In genomic region chr17:57078336-57078735, GRCm38 (mm10) we compare ENCODE assay signal across 9 mouse cellular contexts. TPM values are rescaled to one million over a fixed set of nuclear protein-coding genes. Genes with fewer than 3 reads are reported as not detected.
DNase-seq lines count a peak whose midpoint lies in the region; ATAC-seq lines count a peak whose summit lies in the region.
"Had no signal": no experiment of that assay in that cellular context is flagged by ENCODE, and none has a peak within 500 bp of the region (broad histone marks: within the 10 kb centered on the region; RNA-seq: fewer than 3 reads in every experiment).

Dennd1c (minus strand) TSS chr17:57078514.

- H3K4me2 ChIP-seq in heart, embryonic 13.5 days, result peak within 1 kb of the TSS; percentile 4; the same call in 1 of the 2 replicates
- H3K4me2 ChIP-seq: midbrain, embryonic 12.5 days had no signal

- H3K27ac ChIP-seq in heart, embryonic 13.5 days (replicated peaks), result no peak within 1 kb of the TSS
- H3K27ac ChIP-seq: midbrain, embryonic 12.5 days had no signal

- H3K9me3 ChIP-seq in heart, embryonic 13.5 days, result no peaks in the 10 kb centered on the region
- H3K9me3 ChIP-seq: midbrain, embryonic 12.5 days had no signal

- H3K4me3 ChIP-seq in heart, embryonic 13.5 days, result no peak within 1 kb of the TSS
- H3K4me3 ChIP-seq: midbrain, embryonic 12.5 days had no signal

- peak; percentile 18 to 32 for DNase-seq in lung, adult 18-20 months
- DNase-seq in lung, postnatal 25 days (ENCODE audit: low spot score), result no peak
- DNase-seq in lung, postnatal 4 days, result peak; percentile 51 to 58
- peak; percentile 93 for DNase-seq in thymus, postnatal 0 days (ENCODE audit: low spot score)
- DNase-seq in cerebellum, postnatal 36 days, result no peak
- DNase-seq in gastrocnemius, postnatal 10 days, result no peak
- no peak for DNase-seq in layer of hippocampus, adult 18-20 months (ENCODE audit: low spot score in 2 of 2)

- 30% methylated on average over 6 of the region's 6 CpGs for WGBS in heart, embryonic 13.5 days

- H3K4me1 ChIP-seq in heart, embryonic 13.5 days, result no peaks in the 10 kb centered on the region
- H3K4me1 ChIP-seq: midbrain, embryonic 12.5 days had no signal

- peaks cover 28% of the 10 kb centered on the region for H3K27me3 ChIP-seq in heart, embryonic 13.5 days (replicated peaks)

- H3K9ac ChIP-seq in heart, embryonic 13.5 days, result no peak within 1 kb of the TSS
- H3K9ac ChIP-seq: midbrain, embryonic 12.5 days had no signal

- H3K36me3 ChIP-seq in heart, embryonic 13.5 days, result no peaks in the 10 kb centered on the region

- ATAC-seq in heart, embryonic 13.5 days (ENCODE audit: extremely low read depth, insufficient number of reproducible peaks, low FRiP score, low TSS enrichment), result no peak

RNA-seq across cellular contexts. Expression of gene Dennd1c, which starts in this region (rescaled TPM):
- polyA plus RNA-seq in heart, embryonic 13.5 days (2015; fragmentation: Nextera tagmentation; extraction: Ambion mirVana), result 1.0 and 1.7 TPM in 2 replicates
- polyA plus RNA-seq in thymus, postnatal 0 days (2015; fragmentation: Nextera tagmentation; extraction: Ambion mirVana), result 49.8 and 65.1 TPM in 2 replicates
- total RNA-seq in gastrocnemius, postnatal 10 days (2021), result under 1 TPM; 0.52 to 0.79 TPM
- total RNA-seq in layer of hippocampus, adult 18-20 months (2021), result 1 to 10 TPM; 1.1 to 1.4 TPM

Comparison
In these comparisons a context has a peak if more than half of its experiments do, and no peak if none do; other contexts are left out.
1. RNA of gene Dennd1c (polyA plus RNA-seq): 49.8 to 65.1 TPM in thymus, postnatal 0 days; 1.0 to 1.7 TPM in heart, embryonic 13.5 days; every median in the first group is over 10 times any median in the second.
2. DNase-seq: peak in lung, adult 18-20 months (2 of 2), lung, postnatal 4 days (2 of 2) and thymus, postnatal 0 days (single experiment); none in lung, postnatal 25 days (single experiment), cerebellum, postnatal 36 days (0 of 2), gastrocnemius, postnatal 10 days (single experiment) and layer of hippocampus, adult 18-20 months (0 of 2).